Mouse (Mus musculus) testis, postnatal 14 days (tissue): ENCODE measurements around the gene Dlg5.

Source experiments
- DNase-seq: peaks from one replicate; pipeline ENCODE4 v3.0.0; 2021; ENCODE audit warnings: low spot score

Gene Dlg5

GRCm38 (mm10) chr14:24124171-24124570, 121.5 kb downstream of the Dlg5 start:
- DNase-seq = no peak

DNA sequence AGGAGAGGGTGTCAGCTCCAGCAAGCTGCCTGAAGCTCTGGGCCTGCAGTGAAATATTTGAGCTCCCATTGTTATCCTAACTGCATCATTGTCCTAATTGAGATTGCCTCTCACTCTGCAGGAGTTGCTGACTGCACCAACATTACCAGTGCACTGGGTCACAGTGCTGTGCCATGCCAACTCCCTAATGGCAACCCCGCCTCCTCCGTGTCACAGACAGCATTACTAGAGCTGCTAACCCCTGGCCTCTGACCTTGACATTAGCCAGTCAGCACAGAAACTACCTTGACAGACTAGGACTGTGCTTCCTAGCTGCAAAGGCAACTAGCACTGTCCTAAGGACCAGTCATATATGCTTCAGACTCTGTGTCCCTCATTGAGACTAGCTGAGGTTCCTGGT, 139.0 kb downstream of the Dlg5 start:
- DNase-seq = no peak

DNA sequence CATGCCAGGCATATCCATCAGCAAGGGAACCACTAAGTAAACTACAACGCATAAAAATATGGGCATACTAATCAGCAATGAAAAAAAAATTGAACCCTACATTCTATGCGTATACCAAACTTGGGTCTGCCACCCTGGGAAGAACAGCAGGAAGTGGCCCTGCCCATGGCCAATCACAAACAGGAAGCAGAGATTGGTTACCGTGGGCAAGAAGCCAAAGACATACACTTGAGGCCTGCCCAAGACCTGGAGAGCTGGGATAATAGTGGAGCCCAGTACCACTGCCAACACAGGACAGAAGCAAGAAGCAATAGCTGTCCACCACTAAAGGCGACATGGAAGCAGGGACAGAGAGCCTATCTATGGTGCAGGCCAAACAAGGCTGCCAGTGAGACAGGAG, 146.9 kb downstream of the Dlg5 start:
- no peak for DNase-seq

DNA sequence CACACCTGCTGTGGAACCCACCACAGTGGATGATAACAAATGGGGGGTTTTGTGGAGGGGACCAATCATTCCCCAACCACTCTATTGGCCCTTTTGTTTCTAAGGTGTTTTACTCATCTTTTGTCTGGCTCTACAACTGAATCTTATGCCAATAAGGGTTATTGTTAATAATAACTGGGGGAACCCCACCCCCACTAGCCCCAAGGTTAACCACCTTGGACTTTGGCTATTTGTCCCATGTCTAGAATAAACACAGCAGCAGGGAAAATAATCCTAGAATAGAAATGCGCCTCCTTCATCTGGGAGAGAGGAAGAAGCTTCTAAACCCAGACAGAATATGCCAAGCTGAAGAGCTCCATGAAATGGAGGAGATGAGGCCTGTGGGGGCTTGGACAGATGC, 151.1 kb downstream of the Dlg5 start:
- no peak for DNase-seq

GRCm38 (mm10) chr14:24093221-24093620, 152.5 kb downstream of the Dlg5 start:
- DNase-seq = no peak

GRCm38 (mm10) chr14:24092391-24092790, 153.3 kb downstream of the Dlg5 start:
- DNase-seq = no peak

- DNase-seq = no peak
Observed at GRCm38 (mm10) chr14:24090790-24091189, 154.9 kb downstream of the Dlg5 start.

DNA sequence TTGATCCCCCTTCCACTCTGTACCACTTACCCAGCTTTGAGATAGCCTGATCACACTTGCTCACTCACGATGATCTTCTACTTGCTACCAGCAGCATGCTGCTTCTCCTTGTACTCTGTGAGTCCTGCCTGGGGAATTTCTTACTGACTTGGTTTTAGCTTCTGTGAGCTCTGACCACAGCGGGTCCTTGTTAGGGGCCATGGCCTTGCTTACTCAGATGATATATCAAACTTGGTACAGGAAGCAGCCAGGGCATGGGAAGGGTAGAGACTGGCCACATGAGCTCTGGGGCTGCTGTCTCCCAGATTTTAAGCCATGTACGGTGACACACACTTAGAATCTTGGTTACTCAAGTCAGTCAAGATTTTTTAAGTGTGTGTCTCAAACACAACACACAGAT, 156.5 kb downstream of the Dlg5 start:
- no peak for DNase-seq

DNA sequence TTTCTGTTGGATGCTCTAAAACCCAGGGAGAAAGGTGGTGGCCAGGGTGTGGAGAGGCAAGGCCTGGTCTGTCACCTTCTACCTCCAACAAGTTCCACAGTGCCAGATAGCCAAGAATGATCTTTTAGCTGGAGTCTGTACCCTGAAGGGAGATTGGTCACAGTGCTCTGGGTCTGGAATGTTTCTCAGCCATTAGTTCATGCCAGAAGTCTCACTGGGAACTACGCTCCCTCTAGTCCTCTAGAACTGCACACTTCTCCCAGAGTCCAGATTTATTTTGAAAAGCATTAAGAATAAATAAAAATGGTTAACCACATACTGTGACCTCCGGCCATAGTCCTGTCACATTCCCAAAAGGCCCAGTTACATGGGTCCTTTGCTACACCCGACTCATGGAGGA, 158.3 kb downstream of the Dlg5 start:
- DNase-seq = no peak

GRCm38 (mm10) chr14:24086481-24086880, 159.2 kb downstream of the Dlg5 start:
- no peak for DNase-seq
